ENCODE assay signal across 8 mouse cellular contexts in genomic region chr5:35858069-35858468, GRCm38 (mm10). TPM values are rescaled to one million over a fixed set of nuclear protein-coding genes. Genes with fewer than 3 reads are reported as not detected.
DNase-seq lines count a peak whose midpoint lies in the region; ATAC-seq and TF ChIP-seq lines count a peak whose summit lies in the region.

No protein-coding gene starts in this region.

- no peak overlapping the region for H3K27ac ChIP-seq in intestine, embryonic 14.5 days (ENCODE audit: low read depth)
- H3K27ac ChIP-seq in intestine, embryonic 16.5 days (ENCODE audit: low read length) = no peak overlapping the region
- H3K27ac ChIP-seq in heart, embryonic 16.5 days (ENCODE audit: low read length) = no peak overlapping the region
- H3K27ac ChIP-seq in left cerebral cortex, adult 2 months = no peak overlapping the region
- H3K27ac ChIP-seq in midbrain, embryonic 13.5 days = no peak overlapping the region

- 0 out of 2 replicates have a peak, but pooled peaks have one; percentile 56 for ATAC-seq in intestine, embryonic 14.5 days (replicated peaks; ENCODE audit: low FRiP score, low TSS enrichment, low read depth)
- no peak for ATAC-seq in intestine, embryonic 16.5 days
- ATAC-seq in heart, embryonic 16.5 days (replicated peaks; ENCODE audit: extremely low read depth, insufficient read depth, low FRiP score) = peak; percentile 40; the same call in 1 of the 2 replicates
- peak; percentile 61; the same call in 1 of the 2 replicates for ATAC-seq in midbrain, embryonic 13.5 days

- no peak overlapping the region for H3K9ac ChIP-seq in intestine, embryonic 14.5 days (ENCODE audit: low read length)
- H3K9ac ChIP-seq in intestine, embryonic 16.5 days (ENCODE audit: low read depth, low read length) = no peak overlapping the region
- H3K9ac ChIP-seq in heart, embryonic 16.5 days (ENCODE audit: low read length) = no peak overlapping the region
- H3K9ac ChIP-seq in midbrain, embryonic 13.5 days (replicated peaks) = no peak overlapping the region

- no peaks in the 10 kb centered on the region for H3K27me3 ChIP-seq in intestine, embryonic 14.5 days (replicated peaks; ENCODE audit: control insufficient read depth, insufficient read depth, low read length)
- no peaks in the 10 kb centered on the region for H3K27me3 ChIP-seq in intestine, embryonic 16.5 days (replicated peaks; ENCODE audit: control insufficient read depth, insufficient read depth, low read length)
- peaks cover 5% of the 10 kb centered on the region; the same call in 1 of the 2 replicates for H3K27me3 ChIP-seq in heart, embryonic 16.5 days (ENCODE audit: control insufficient read depth, insufficient read depth, low read length)
- H3K27me3 ChIP-seq in midbrain, embryonic 13.5 days = no peaks in the 10 kb centered on the region

- intact Hi-C loops in left cerebral cortex, adult 2 months (cut with DNase I) = loop anchor here (1.0 to 5.0 kb wide), 4 partner anchors 63 to 261 kb away; no protein-coding TSS in a partner anchor

- WGBS in intestine, embryonic 14.5 days = 20% methylated on average over 6 of the region's 6 CpGs
- WGBS in intestine, embryonic 16.5 days = 25% methylated on average over 6 of the region's 6 CpGs
- WGBS in heart, embryonic 16.5 days = 13% methylated on average over 6 of the region's 6 CpGs
- 21% methylated on average over 6 of the region's 6 CpGs for WGBS in midbrain, embryonic 13.5 days

- peak; percentile 90 for DNase-seq in intestine, embryonic 14.5 days (ENCODE audit: low spot score)
- DNase-seq in ZHBTc4 (ENCODE audit: low read depth, low spot score) = peak; percentile 90
- peak; percentile 71 to 74 for DNase-seq in cerebellum, postnatal 36 days
- peak; percentile 49 to 62 for DNase-seq in left cerebral cortex, adult 2 months (ENCODE audit: extremely low spot score in 1 of 2, low spot score in 2 of 2)
- peak; percentile 66 for DNase-seq in thymus, postnatal 0 days (ENCODE audit: low spot score)

- H3K4me2 ChIP-seq in intestine, embryonic 14.5 days (ENCODE audit: low read length) = no peak overlapping the region
- no peak overlapping the region for H3K4me2 ChIP-seq in intestine, embryonic 16.5 days (ENCODE audit: low read depth, low read length)
- H3K4me2 ChIP-seq in heart, embryonic 16.5 days (ENCODE audit: low read depth, low read length) = no peak overlapping the region
- H3K4me2 ChIP-seq in midbrain, embryonic 13.5 days (replicated peaks) = no peak overlapping the region

- no peak overlapping the region for H3K4me3 ChIP-seq in intestine, embryonic 14.5 days (ENCODE audit: low read depth, low read length)
- no peak overlapping the region for H3K4me3 ChIP-seq in intestine, embryonic 16.5 days (ENCODE audit: low read length)
- no peak overlapping the region for H3K4me3 ChIP-seq in heart, embryonic 16.5 days (ENCODE audit: low read length)
- no peak overlapping the region for H3K4me3 ChIP-seq in left cerebral cortex, adult 2 months
- no peak overlapping the region for H3K4me3 ChIP-seq in midbrain, embryonic 13.5 days (replicated peaks)

- no peaks in the 10 kb centered on the region for H3K36me3 ChIP-seq in intestine, embryonic 14.5 days (ENCODE audit: control insufficient read depth, insufficient read depth, low read length)
- no peaks in the 10 kb centered on the region for H3K36me3 ChIP-seq in intestine, embryonic 16.5 days (ENCODE audit: control insufficient read depth, insufficient read depth, low read length)
- H3K36me3 ChIP-seq in heart, embryonic 16.5 days (ENCODE audit: control insufficient read depth, insufficient read depth) = no peaks in the 10 kb centered on the region
- H3K36me3 ChIP-seq in midbrain, embryonic 13.5 days = no peaks in the 10 kb centered on the region

- TF ChIP-seq CTCF in left cerebral cortex, adult 2 months (IDR thresholded peaks at IDR 0.05) = peak; percentile 84

- no peaks in the 10 kb centered on the region for H3K9me3 ChIP-seq in intestine, embryonic 14.5 days (ENCODE audit: control insufficient read depth, low read length)
- no peaks in the 10 kb centered on the region for H3K9me3 ChIP-seq in intestine, embryonic 16.5 days (ENCODE audit: control insufficient read depth, low read length)
- H3K9me3 ChIP-seq in heart, embryonic 16.5 days (replicated peaks; ENCODE audit: control insufficient read depth, low read length) = no peaks in the 10 kb centered on the region
- H3K9me3 ChIP-seq in midbrain, embryonic 13.5 days = no peaks in the 10 kb centered on the region

- H3K4me1 ChIP-seq in intestine, embryonic 14.5 days (replicated peaks; ENCODE audit: control insufficient read depth, insufficient read depth, low read length) = no peaks in the 10 kb centered on the region
- H3K4me1 ChIP-seq in intestine, embryonic 16.5 days (ENCODE audit: control insufficient read depth, insufficient read depth, low read length) = no peaks in the 10 kb centered on the region
- H3K4me1 ChIP-seq in heart, embryonic 16.5 days (ENCODE audit: control insufficient read depth, insufficient read depth, low read length) = no peaks in the 10 kb centered on the region
- H3K4me1 ChIP-seq in midbrain, embryonic 13.5 days (replicated peaks) = no peaks in the 10 kb centered on the region

RNA-seq across cellular contexts. Expression of gene Afap1, which starts 35.0 kb away (rescaled TPM):
- 18.8 and 23.0 TPM in 2 replicates for polyA plus RNA-seq in intestine, embryonic 14.5 days (2014; fragmentation: Nextera tagmentation; extraction: Ambion mirVana)
- polyA plus RNA-seq in intestine, embryonic 16.5 days (2015; fragmentation: Nextera tagmentation; extraction: Ambion mirVana) = 12.6 and 13.3 TPM in 2 replicates
- 22.6 and 24.5 TPM in 2 replicates for polyA plus RNA-seq in heart, embryonic 16.5 days (2015; fragmentation: Nextera tagmentation; extraction: Ambion mirVana)
- 10 to 100 TPM; 28.8 to 31.5 TPM for total RNA-seq in left cerebral cortex, adult 2 months (2021)
- polyA plus RNA-seq in midbrain, embryonic 13.5 days (2015; fragmentation: Nextera tagmentation; extraction: Ambion mirVana) = 68.7 and 73.0 TPM in 2 replicates
- polyA plus RNA-seq in thymus, postnatal 0 days (2015; fragmentation: Nextera tagmentation; extraction: Ambion mirVana) = 6.1 and 6.6 TPM in 2 replicates
